Mouse (Mus musculus) midbrain, embryonic 12.5 days (tissue): ENCODE data around the gene Lgi1. TPM values are rescaled to one million over a fixed set of nuclear protein-coding genes. Genes with fewer than 3 reads are reported as not detected.

Experiments used
- ATAC-seq: fragments of 200-750 bp; cut with Nextera tagmentation; 2 replicates; pipeline ENCODE4 v1.8.0; 2017; ENCODE audit warnings: low read depth, moderate TSS enrichment, moderate library complexity; ENCODE audit not compliant: low FRiP score
- H3K27ac ChIP-seq: fragments of 300-500 bp; sonication (generic); replicated peaks from 2 replicates; pipeline ENCODE4 v1.5.1; 2016; ENCODE audit warnings: mild to moderate bottlenecking
- H3K27me3 ChIP-seq: fragments of 300-500 bp; sonication (generic); 2 replicates; pipeline ENCODE4 v1.6.1; 2016; ENCODE audit warnings: mild to moderate bottlenecking
- H3K36me3 ChIP-seq: fragments of 300-500 bp; sonication (generic); 2 replicates; pipeline ENCODE4 v1.6.1; 2016
- H3K4me1 ChIP-seq: fragments of 300-500 bp; sonication (generic); 2 replicates; pipeline ENCODE4 v1.6.1; 2016
- H3K4me2 ChIP-seq: fragments of 300-500 bp; sonication (generic); replicated peaks from 2 replicates; pipeline ENCODE4 v1.6.1; 2016; ENCODE audit warnings: mild to moderate bottlenecking, moderate library complexity
- H3K4me3 ChIP-seq: fragments of 300-500 bp; sonication (generic); 2 replicates; pipeline ENCODE4 v1.5.1; 2016; ENCODE audit warnings: mild to moderate bottlenecking
- H3K9ac ChIP-seq: fragments of 300-500 bp; sonication (generic); replicated peaks from 2 replicates; pipeline ENCODE4 v1.6.1; 2016; ENCODE audit warnings: mild to moderate bottlenecking, moderate library complexity
- H3K9me3 ChIP-seq: fragments of 300-500 bp; sonication (generic); 2 replicates; pipeline ENCODE4 v1.6.1; 2016; ENCODE audit warnings: mild to moderate bottlenecking
- WGBS: fragments of 180-500 bp; shearing (Covaris S2); methylation state at CpG from one replicate; pipeline ENCODE4 v1.1.7; 2016; 5-methylcytosine and 5-hydroxymethylcytosine counted together
- polyA plus RNA-seq: library from polyadenylated mRNA; unstranded; fragments of >200 nt; fragmentation: Nextera tagmentation; extraction: Ambion mirVana; gene quantifications from 2 replicates; pipeline ENCODE4 v1.2.1, GENCODE M21; 2016

Gene Lgi1
- polyA plus RNA-seq, 1 experiment from 2014 or later = 3.6 TPM

- whole genome bisulfite sequencing = 43% methylated on average over 6 of the region's 6 CpGs
- no peak for ATAC-seq
- H3K27ac ChIP-seq = no peak overlapping the region
Measured at GRCm38 (mm10) chr19:38352495-38353130, 88.3 kb downstream of the Lgi1 start.

DNA sequence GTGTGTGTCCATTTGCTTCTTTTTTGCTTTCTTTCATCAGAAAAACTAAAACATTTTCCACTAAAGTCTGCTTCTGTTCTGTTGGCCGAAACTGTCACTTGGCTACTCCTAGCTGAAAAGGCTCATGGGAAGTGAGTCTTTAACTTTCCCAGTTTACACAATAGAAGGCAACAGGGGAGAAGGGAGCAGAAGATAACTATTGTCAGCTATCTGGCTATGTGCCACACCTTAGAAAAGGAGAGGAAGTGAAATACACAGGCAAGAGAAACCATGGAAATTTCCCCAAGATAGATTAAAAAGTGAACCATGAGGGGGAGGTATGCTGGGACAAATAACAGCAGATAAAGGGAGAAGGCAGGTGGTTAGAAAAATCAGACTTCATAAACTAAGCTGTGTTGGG is 89.9 kb downstream of the Lgi1 start:
- Histone ChIP-seq H3K9me3 (no peaks in the 10 kb centered on the region), H3K9ac (no peak overlapping the region), H3K4me2 (no peak overlapping the region), H3K27me3 (no peaks in the 10 kb centered on the region), H3K36me3 (no peaks in the 10 kb centered on the region), H3K4me1 (no peaks in the 10 kb centered on the region), H3K27ac (no peak overlapping the region), H3K4me3 (no peak overlapping the region)
- 96% methylated on average over 1 of the region's 1 CpGs for WGBS
- ATAC-seq = no peak

More at GRCm38 (mm10) chr19:38352495-38353130, 88.3 kb downstream of the Lgi1 start:
- Histone ChIP-seq H3K27me3 (no peaks in the 10 kb centered on the region), H3K9ac (no peak overlapping the region), H3K4me3 (no peak overlapping the region), H3K36me3 (no peaks in the 10 kb centered on the region), H3K4me2 (no peak overlapping the region), H3K9me3 (no peaks in the 10 kb centered on the region), H3K4me1 (peaks cover 10% of the 10 kb centered on the region)

- H3K27ac ChIP-seq = no peak overlapping the region
- H3K4me2 ChIP-seq = no peak overlapping the region
- 73% methylated on average over 10 of the region's 10 CpGs for WGBS
- ATAC-seq = no peak
- no peak overlapping the region for H3K4me3 ChIP-seq
- H3K9ac ChIP-seq = no peak overlapping the region
- no peaks in the 10 kb centered on the region for H3K27me3 ChIP-seq
- H3K4me1 ChIP-seq = no peaks in the 10 kb centered on the region
- no peaks in the 10 kb centered on the region for H3K9me3 ChIP-seq
- H3K36me3 ChIP-seq = no peaks in the 10 kb centered on the region
Measured at GRCm38 (mm10) chr19:38354819-38355360, 90.6 kb downstream of the Lgi1 start.

DNA sequence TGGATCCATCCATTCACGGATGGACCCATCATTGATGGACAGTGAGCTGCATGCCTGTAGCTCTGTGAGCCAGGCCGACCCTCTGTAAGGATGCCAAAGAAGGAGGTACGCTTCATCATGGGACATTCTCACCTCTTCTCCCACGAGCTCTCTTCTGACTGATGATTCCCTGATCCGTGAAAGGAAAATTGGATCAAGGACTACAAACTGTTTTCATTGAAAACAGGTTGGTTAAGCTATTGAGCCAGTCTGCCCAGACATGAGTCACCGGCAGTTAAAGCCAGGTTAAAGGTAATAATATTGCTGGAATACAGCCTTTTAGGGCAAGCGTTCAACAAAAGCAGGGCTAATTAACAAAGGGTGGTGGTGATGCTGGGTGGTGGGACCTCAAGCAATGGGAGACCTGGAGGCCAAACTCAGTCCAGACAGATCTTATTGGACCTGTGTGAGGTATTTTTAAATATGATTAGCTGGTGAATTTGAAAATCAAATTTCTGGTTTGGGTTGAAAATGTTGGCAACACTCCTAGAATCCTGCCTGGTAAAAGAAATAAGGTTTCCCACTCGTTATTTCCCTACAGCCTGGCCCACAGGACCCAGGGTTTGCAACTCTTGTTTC is 92.0 kb downstream of the Lgi1 start:
- ATAC-seq = no peak
- no peak overlapping the region for H3K4me2 ChIP-seq
- H3K9me3 ChIP-seq = no peaks in the 10 kb centered on the region
- H3K4me3 ChIP-seq = no peak overlapping the region
- no peaks in the 10 kb centered on the region for H3K4me1 ChIP-seq
- no peak overlapping the region for H3K9ac ChIP-seq
- no peak overlapping the region for H3K27ac ChIP-seq
- 84% methylated on average over 8 of the region's 8 CpGs for WGBS
- H3K36me3 ChIP-seq = no peaks in the 10 kb centered on the region
- H3K27me3 ChIP-seq = no peaks in the 10 kb centered on the region

GRCm38 (mm10) chr19:38357956-38358623 is 93.8 kb downstream of the Lgi1 start:
- Histone ChIP-seq H3K27me3 (no peaks in the 10 kb centered on the region), H3K36me3 (no peaks in the 10 kb centered on the region), H3K9ac (no peak overlapping the region), H3K4me2 (no peak overlapping the region), H3K4me1 (no peaks in the 10 kb centered on the region), H3K27ac (no peak overlapping the region), H3K4me3 (no peak overlapping the region), H3K9me3 (no peaks in the 10 kb centered on the region)
- whole genome bisulfite sequencing = 76% methylated on average over 9 of the region's 9 CpGs
- ATAC-seq = no peak

DNA sequence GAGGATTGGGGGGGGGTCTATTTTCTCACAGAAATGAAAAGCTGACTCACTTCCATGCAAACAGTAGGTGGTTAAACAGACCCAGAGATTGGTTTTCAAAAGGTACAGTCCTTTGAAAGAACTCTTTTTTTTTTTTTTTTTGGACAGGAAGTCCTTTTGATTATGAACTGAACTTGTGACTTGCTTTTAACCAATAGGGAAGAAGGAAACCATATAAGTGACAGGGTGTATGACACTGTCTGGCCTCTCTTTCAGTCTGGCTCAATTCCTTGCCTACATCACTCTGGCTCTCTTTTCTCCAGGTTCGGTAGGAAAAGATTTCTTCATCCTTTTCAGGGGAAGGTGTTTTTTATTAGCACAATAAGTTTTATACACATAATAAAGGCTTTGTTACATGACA is 95.0 kb downstream of the Lgi1 start:
- Histone ChIP-seq H3K9me3 (no peaks in the 10 kb centered on the region), H3K4me3 (no peak overlapping the region)
- 92% methylated on average over 1 of the region's 1 CpGs for WGBS

More for the DNA sequence above, 95.0 kb downstream of the Lgi1 start:
- no peaks in the 10 kb centered on the region for H3K4me1 ChIP-seq
- H3K27me3 ChIP-seq = no peaks in the 10 kb centered on the region
- no peaks in the 10 kb centered on the region for H3K36me3 ChIP-seq
- ATAC-seq = no peak
- no peak overlapping the region for H3K4me2 ChIP-seq
- no peak overlapping the region for H3K27ac ChIP-seq
- H3K9ac ChIP-seq = no peak overlapping the region

Other genes starting within 250 kb of the Lgi1 start
- gene Myof, start 221.0 kb upstream of the Lgi1 start, polyA plus RNA-seq = 4.8 and 5.5 TPM in 2 replicates
- 41.8 and 42.7 TPM in 2 replicates for gene Cep55, start 209.5 kb upstream of the Lgi1 start, polyA plus RNA-seq
- not detected in 2 replicates for gene Ffar4, start 167.5 kb upstream of the Lgi1 start, polyA plus RNA-seq
- 1.8 and 4.6 TPM in 2 replicates for gene Rbp4, start 139.3 kb upstream of the Lgi1 start, polyA plus RNA-seq
- 0.09 and 0.14 TPM in 2 replicates for gene Pde6c, start 131.8 kb upstream of the Lgi1 start, polyA plus RNA-seq
- gene Fra10ac1, start 40.4 kb upstream of the Lgi1 start, polyA plus RNA-seq = 51.5 and 53.0 TPM in 2 replicates
- 4.9 and 6.3 TPM in 2 replicates for gene Slc35g1, start 131.4 kb downstream of the Lgi1 start, polyA plus RNA-seq
- 5.0 and 6.4 TPM in 2 replicates for gene Plce1, start 216.6 kb downstream of the Lgi1 start, polyA plus RNA-seq